Mouse (Mus musculus): ENCODE results near the gene Gpat2.

- TF ChIP-seq POLR2A (IDR thresholded peaks at IDR 0.05; ENCODE audit: low read depth, low read length) (no peak), CTCF (IDR thresholded peaks at IDR 0.05; ENCODE audit: extremely low read depth, insufficient read depth, insufficient read length, insufficient replicate concordance) (peak; percentile 66; the same call in 1 of the 2 replicates)
Observed at GRCm38 (mm10) chr2:127462314-127462713, 37.3 kb downstream of the Gpat2 start.

Measured in spleen, adult 2 months (tissue).